Mouse (Mus musculus): ENCODE results near the gene Slc6a3. TPM values are rescaled to one million over a fixed set of nuclear protein-coding genes. Genes with fewer than 3 reads are reported as not detected.

Gene Slc6a3
- polyA plus RNA-seq, 1 experiment: 0.08 TPM

DNA sequence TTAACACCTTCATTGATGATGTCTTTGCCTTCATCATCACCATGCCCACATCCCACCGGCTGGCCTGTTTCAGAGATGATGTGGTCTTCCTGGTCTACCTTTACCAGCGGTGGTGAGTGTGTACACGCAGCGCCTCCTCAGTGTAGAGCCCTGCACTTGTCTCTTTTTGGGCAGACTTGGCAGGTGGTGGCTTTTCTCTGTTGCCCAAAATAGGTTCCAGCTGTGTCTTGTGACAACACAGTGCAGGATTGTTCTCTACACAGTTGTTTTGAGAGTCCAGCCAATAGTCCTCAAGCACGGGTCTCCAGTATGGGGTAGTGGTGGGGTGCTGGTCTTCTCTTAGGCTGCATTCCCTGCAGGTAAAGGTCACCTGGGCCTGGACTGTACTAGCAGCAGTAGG lies 81.9 kb downstream of the Slc6a3 start:
- Histone ChIP-seq H3K4me3 (ENCODE audit: insufficient read depth, low read length) (no peak overlapping the region), H3K27ac (ENCODE audit: insufficient read depth, low read length) (no peak overlapping the region), H3K4me1 (ENCODE audit: control insufficient read depth, insufficient read depth, low read length) (no peaks in the 10 kb centered on the region)
- TF ChIP-seq CTCF (IDR thresholded peaks at IDR 0.05; ENCODE audit: extremely low read depth, insufficient read depth, low read length) (no peak), POLR2A (IDR thresholded peaks at IDR 0.05; ENCODE audit: extremely low read depth, insufficient read depth, low read length) (no peak)

DNA sequence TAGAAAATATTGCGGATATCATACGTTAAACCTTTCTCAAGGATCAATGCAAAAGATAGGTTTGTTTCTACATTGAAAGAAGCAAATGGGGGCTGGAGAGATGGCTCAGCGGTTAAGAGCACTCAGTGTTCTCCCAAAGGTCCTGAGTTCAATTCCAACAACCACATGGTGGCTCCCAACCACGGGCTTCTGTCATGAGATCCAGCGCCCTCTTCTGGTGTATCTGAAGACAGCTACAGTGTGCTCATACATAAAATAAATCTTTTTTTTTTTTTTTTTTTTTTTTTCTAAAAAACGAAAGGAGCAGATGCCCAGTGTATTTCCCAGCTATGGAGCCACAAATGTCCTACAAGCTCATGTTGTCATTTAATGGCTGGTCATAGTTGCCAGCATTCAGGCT lies 84.1 kb downstream of the Slc6a3 start:
- Histone ChIP-seq H3K27ac (ENCODE audit: insufficient read depth, low read length) (no peak overlapping the region), H3K4me1 (ENCODE audit: control insufficient read depth, insufficient read depth, low read length) (no peaks in the 10 kb centered on the region), H3K4me3 (ENCODE audit: insufficient read depth, low read length) (no peak overlapping the region)
- TF ChIP-seq POLR2A (IDR thresholded peaks at IDR 0.05; ENCODE audit: extremely low read depth, insufficient read depth, low read length) (no peak), CTCF (IDR thresholded peaks at IDR 0.05; ENCODE audit: extremely low read depth, insufficient read depth, low read length) (peak; percentile 25; the same call in 1 of the 2 replicates)

DNA sequence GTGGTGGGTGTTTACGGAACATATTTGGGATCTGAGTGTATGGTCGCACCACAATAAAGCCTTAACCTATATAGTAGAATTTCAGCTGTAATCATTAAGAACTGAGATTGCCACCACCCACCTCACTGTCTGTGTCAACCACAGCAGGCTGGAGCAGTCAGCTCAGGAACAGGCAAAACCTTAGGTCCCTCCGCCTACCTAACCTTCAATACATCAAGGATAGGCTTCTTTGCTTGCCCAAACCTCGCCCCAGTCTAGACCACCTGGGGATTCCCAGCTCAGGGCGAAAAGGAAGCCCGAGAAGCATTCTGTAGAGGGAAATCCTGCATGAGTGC lies 89.8 kb downstream of the Slc6a3 start:
- Histone ChIP-seq H3K4me3 (ENCODE audit: insufficient read depth, low read length) (peak overlapping the region; percentile 39; the same call in 1 of the 2 replicates), H3K27ac (ENCODE audit: insufficient read depth, low read length) (no peak overlapping the region)

DNA sequence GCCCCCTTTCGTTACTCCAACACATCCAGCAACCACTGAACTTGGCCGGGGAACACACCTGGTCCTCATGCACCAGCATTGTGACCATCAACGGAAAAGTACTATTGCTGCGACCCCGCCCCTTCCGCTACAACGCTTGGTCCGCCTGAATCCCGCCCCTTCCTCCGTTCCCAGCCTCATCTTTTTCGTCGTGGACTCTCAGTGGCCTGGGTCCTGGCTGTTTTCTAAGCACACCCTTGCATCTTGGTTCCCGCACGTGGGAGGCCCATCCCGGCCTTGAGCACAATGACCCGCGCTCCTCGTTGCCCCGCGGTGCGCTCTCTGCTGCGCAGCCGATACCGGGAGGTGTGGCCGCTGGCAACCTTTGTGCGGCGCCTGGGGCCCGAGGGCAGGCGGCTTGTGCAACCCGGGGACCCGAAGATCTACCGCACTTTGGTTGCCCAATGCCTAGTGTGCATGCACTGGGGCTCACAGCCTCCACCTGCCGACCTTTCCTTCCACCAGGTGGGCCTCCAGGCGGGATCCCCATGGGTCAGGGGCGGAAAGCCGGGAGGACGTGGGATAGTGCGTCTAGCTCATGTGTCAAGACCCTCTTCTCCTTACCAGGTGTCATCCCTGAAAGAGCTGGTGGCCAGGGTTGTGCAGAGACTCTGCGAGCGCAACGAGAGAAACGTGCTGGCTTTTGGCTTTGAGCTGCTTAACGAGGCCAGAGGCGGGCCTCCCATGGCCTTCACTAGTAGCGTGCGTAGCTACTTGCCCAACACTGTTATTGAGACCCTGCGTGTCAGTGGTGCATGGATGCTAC lies 90.4 kb downstream of the Slc6a3 start, which contains the start of gene Tert:
TSS of gene Tert (plus strand) at position 167 of the 805 bp plus-strand sequence.
- Histone ChIP-seq H3K27ac (ENCODE audit: insufficient read depth, low read length) (no peak within 1 kb of the TSS), H3K4me1 (ENCODE audit: control insufficient read depth, insufficient read depth, low read length) (no peaks in the 10 kb centered on the region), H3K4me3 (ENCODE audit: insufficient read depth, low read length) (peak within 1 kb of the TSS; percentile 39)
- TF ChIP-seq CTCF (IDR thresholded peaks at IDR 0.05; ENCODE audit: extremely low read depth, insufficient read depth, low read length) (0 out of 2 replicates have a peak, but pooled peaks have one; percentile 31), POLR2A (IDR thresholded peaks at IDR 0.05; ENCODE audit: extremely low read depth, insufficient read depth, low read length) (no peak)

More for the DNA sequence above, 89.8 kb downstream of the Slc6a3 start:
- H3K4me1 ChIP-seq (ENCODE audit: control insufficient read depth, insufficient read depth, low read length): no peaks in the 10 kb centered on the region
- TF ChIP-seq CTCF (IDR thresholded peaks at IDR 0.05; ENCODE audit: extremely low read depth, insufficient read depth, low read length) (no peak), POLR2A (IDR thresholded peaks at IDR 0.05; ENCODE audit: extremely low read depth, insufficient read depth, low read length) (no peak)

Other genes with a start within 250 kb of the Slc6a3 start
- 72.1 and 75.0 TPM in 2 replicates for gene Mrpl36, start 208.2 kb upstream of the Slc6a3 start, polyA plus RNA-seq (2012; rRNA removed)
- 268 and 274 TPM in 2 replicates for gene Ndufs6, start 208.2 kb upstream of the Slc6a3 start, polyA plus RNA-seq (2012; rRNA removed)
- gene Lpcat1, start 69.5 kb upstream of the Slc6a3 start, polyA plus RNA-seq (2012; rRNA removed): 39.6 and 48.5 TPM in 2 replicates
- gene Clptm1l, start 67.3 kb downstream of the Slc6a3 start, polyA plus RNA-seq (2012; rRNA removed): 136 and 147 TPM in 2 replicates
- gene Tert, start 90.2 kb downstream of the Slc6a3 start, polyA plus RNA-seq (2012; rRNA removed): 3.0 and 3.3 TPM in 2 replicates
- 0.02 TPM in 1 of 2 replicates, not detected in the other for gene Slc6a18, start 141.3 kb downstream of the Slc6a3 start, polyA plus RNA-seq (2012; rRNA removed)
- 0.28 and 0.79 TPM in 2 replicates for gene Slc6a19, start 168.1 kb downstream of the Slc6a3 start, polyA plus RNA-seq (2012; rRNA removed)
- 5.8 and 6.0 TPM in 2 replicates for gene Slc12a7, start 196.3 kb downstream of the Slc6a3 start, polyA plus RNA-seq (2012; rRNA removed)

Measured in cortical plate, adult 2 months (tissue).